Mouse (Mus musculus) fibroblast of lung, adult 2 months (primary cell): ENCODE results near the gene Cflar.
"Not testable (repeated sequence)": the region's sequence is repeated elsewhere in the genome, so short reads cannot be mapped to it uniquely, and the experiment has no call there.

Experiments used
- DNase-seq: peaks from one replicate; pipeline ENCODE4 v3.0.0-alpha.2; 2011; ENCODE audit warnings: low read depth

The Cflar gene

GRCm38 (mm10) chr1:58711365-58712016 lies at the start of gene Cflar:
Cflar (plus strand) TSS chr1:58711508.
- DNase-seq, result no peak

GRCm38 (mm10) chr1:58662671-58663070 lies 48.6 kb upstream of the Cflar start:
- DNase-seq, result not testable (repeated sequence)

GRCm38 (mm10) chr1:58663365-58663764 lies 47.9 kb upstream of the Cflar start:
- DNase-seq, result not testable (repeated sequence)

GRCm38 (mm10) chr1:58668191-58668590 lies 43.1 kb upstream of the Cflar start:
- no peak for DNase-seq

GRCm38 (mm10) chr1:58669635-58670034 lies 41.7 kb upstream of the Cflar start:
- not testable (repeated sequence) for DNase-seq

- no peak for DNase-seq
These were observed 39.2 kb upstream of the Cflar start for GRCm38 (mm10) chr1:58672116-58672515.

- no peak for DNase-seq
These were observed 36.3 kb upstream of the Cflar start for GRCm38 (mm10) chr1:58675011-58675410.

- DNase-seq, result no peak
These were observed 33.7 kb upstream of the Cflar start for GRCm38 (mm10) chr1:58677575-58677974.

GRCm38 (mm10) chr1:58678412-58678811 lies 32.9 kb upstream of the Cflar start:
- DNase-seq, result not testable (repeated sequence)

- no peak for DNase-seq
These were observed 21.9 kb upstream of the Cflar start for GRCm38 (mm10) chr1:58689426-58689825.

- no peak for DNase-seq
These were observed 21.1 kb upstream of the Cflar start for GRCm38 (mm10) chr1:58690006-58690744.

GRCm38 (mm10) chr1:58690834-58691488 lies 20.3 kb upstream of the Cflar start:
- not testable (repeated sequence) for DNase-seq

GRCm38 (mm10) chr1:58691718-58692117 lies 19.6 kb upstream of the Cflar start:
- not testable (repeated sequence) for DNase-seq

GRCm38 (mm10) chr1:58693696-58694095 lies 17.6 kb upstream of the Cflar start:
- no peak for DNase-seq

- DNase-seq, result not testable (repeated sequence)
These were observed 15.5 kb upstream of the Cflar start, which contains the start of gene Als2cr12 for GRCm38 (mm10) chr1:58695810-58696209. Als2cr12 (minus strand) TSS chr1:58695989.

GRCm38 (mm10) chr1:58697607-58698006 lies 13.7 kb upstream of the Cflar start:
- not testable (repeated sequence) for DNase-seq

GRCm38 (mm10) chr1:58698781-58699180 lies 12.5 kb upstream of the Cflar start:
- no peak for DNase-seq

- DNase-seq, result no peak
These were observed 11.3 kb upstream of the Cflar start for GRCm38 (mm10) chr1:58699988-58700387.

GRCm38 (mm10) chr1:58700580-58701162 lies 10.6 kb upstream of the Cflar start:
- DNase-seq, result not testable (repeated sequence)

- DNase-seq, result not testable (repeated sequence)
These were observed 1.3 kb upstream of the Cflar start for GRCm38 (mm10) chr1:58710043-58710442.

GRCm38 (mm10) chr1:58710711-58711364 lies 470 bp upstream of the Cflar start:
- DNase-seq, result no peak
